Mouse (Mus musculus) cortical plate, adult 2 months (tissue): ENCODE results near the gene Myl6.

Source experiments
- CTCF ChIP-seq: fragments of 200-500 bp; IDR thresholded peaks from 2 replicates; pipeline ENCODE4 v1.5.1; 2011; ENCODE audit warnings: mild to moderate bottlenecking, control low read depth, low read length; ENCODE audit not compliant: insufficient read depth; ENCODE audit errors: extremely low read depth
- POLR2A ChIP-seq: fragments of 200-500 bp; IDR thresholded peaks from 2 replicates; pipeline ENCODE4 v1.6.1; 2011; ENCODE audit warnings: mild to moderate bottlenecking, low read length, control low read depth; ENCODE audit not compliant: insufficient read depth; ENCODE audit errors: extremely low read depth

DNA sequence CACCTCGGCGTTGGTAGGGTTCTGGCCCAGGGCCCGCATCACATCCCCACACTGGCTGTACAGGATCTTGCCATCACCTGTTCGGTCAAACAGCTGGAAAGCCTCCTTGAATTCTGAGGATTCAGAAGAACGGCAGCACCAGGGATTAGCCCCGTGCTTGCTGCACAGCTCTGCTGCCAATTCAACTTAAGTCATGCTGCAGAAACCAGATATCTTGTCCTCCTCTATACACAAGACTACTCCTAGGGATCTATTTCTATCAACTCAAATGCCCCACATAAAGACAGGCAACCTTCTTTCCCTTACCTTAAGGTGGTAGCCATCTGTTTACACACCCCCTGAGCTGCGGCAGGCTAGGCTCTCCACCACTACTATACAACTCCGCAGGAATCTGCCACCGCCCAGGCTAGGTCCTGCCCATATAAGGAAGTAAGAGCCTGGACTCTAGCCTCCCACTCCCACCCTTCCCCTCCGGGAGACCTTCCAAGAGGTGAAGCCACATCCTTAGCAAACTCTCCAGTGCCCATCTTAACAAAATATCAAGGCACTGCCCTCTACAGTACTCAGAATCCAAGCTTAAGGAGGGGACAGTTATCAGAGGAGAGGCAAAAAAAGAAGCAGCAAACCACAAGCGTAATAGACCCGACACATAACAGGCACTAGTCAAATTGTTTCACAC is 1.2 kb downstream of the Myl6 start:
- TF ChIP-seq CTCF (no peak), POLR2A (0 out of 2 replicates have a peak, but pooled peaks have one; percentile 6)
